Mouse (Mus musculus) spleen, embryonic (tissue): ENCODE data around the gene Mapk6.

Experiments
- CTCF ChIA-PET: fragments of 350-600 bp; sonication (Branson Sonifier 250); formaldehyde crosslinking; loops from one replicate; lab custom pipeline; 2022; lab: Charles Lee

Mapk6 gene

DNA sequence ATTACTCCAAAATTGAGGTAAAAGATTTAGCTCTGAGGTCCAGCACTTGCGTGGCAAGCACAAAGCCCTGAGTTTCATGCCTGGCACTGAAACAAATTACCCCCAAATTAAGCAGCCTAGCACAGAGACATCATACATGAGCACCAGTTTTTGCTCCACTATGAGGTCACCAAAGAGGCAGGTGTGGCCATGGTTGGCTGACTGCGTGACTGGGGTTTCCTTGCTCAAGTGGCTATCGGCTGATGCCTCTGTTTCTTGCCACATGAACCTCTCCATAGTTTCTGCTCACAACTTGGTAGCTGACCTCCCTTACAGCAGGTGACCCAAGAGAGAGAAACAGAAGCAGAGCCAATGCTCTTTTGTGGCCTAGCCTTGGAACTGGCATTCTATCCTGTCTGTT, 81.8 kb downstream of the Mapk6 start:
- CTCF ChIA-PET = no interaction called here

DNA sequence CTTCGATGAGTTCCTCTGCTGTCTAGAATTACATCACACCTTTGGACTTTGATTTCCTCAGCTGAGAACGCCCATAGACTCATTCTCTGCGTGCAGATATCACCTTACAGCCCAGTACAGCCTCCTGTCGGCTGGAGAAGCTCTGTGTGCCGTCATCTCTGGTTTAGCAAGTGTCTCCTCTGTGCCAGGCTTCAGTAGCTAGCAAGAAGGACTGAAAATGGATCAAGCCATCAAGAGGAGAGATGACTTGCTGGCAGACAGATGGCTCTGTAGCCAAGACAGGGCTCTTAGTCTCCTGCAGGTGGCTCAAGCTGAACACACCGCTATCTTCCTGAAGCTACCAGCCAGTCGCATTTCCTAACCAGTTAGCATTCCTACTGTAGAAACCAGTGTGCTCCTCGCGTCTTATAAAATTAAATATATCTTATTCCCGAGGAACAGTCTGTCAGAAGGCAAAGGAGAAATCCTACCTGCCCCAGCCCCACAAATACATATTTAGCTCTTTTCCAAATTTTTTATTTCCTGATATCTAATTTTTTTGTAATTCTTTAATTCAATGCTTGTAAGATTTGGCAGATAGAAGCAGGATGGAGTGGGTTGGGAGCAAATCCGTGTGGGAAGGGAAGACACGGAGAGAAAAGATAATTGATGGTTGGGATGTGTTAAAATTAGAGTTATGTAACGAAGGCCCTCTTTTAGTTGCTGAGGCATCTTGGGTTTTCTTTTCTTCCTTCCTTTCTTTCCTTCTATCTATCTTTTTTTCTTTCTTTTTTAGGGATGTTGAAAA, 87.5 kb downstream of the Mapk6 start:
- CTCF ChIA-PET = no interaction called here

- CTCF ChIA-PET = interaction anchor here (0.8 kb wide), 1 partner anchor 12 kb away, joined by 3 read pairs; no protein-coding TSS in a partner anchor
Observed at GRCm38 (mm10) chr9:75319365-75319764, 90.4 kb downstream of the Mapk6 start.
